Mouse (Mus musculus): ENCODE results near the gene Nxpe5. TPM values are rescaled to one million over a fixed set of nuclear protein-coding genes. Genes with fewer than 3 reads are reported as not detected.

Gene Nxpe5
- polyA plus RNA-seq, 1 experiment = 1.6 TPM

DNA sequence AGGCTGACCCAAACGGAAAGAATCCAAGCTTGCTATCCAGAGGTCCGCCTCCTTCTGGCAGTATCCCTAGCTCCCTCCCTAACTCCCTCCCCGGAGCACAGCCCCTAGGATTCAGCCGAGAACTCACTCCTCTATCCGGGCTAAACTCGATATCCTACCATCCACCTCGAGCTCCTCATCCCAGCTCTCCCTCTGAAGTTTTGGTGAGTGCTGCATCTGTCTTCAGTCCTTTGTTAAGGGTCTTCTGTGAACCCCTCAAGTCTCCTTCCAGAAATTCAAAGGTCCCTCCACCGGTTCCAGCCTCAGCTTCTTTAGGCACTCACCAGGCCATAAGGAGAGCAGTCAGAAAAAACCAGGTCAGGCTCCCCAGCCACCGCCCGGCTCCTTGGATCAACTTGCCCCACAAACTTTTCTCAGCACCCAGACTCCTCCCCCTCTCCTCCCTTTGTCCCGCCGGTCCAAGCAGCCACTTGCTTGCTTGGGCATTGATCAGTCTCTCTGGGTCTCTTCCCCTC, 46.8 kb downstream of the Nxpe5 start, which contains the start of gene Gal3st4:
Gene Gal3st4 (minus strand): TSS at position 432 of the 515 bp plus-strand sequence.
- TF ChIP-seq POLR2A (IDR thresholded peaks at IDR 0.05; ENCODE audit: low read depth, low read length) (no peak), CTCF (IDR thresholded peaks at IDR 0.05; ENCODE audit: extremely low read depth, insufficient read depth, insufficient read length, insufficient replicate concordance) (no peak)
- DNase-seq (ENCODE audit: low read depth in 1 of 2, low spot score in 2 of 2) = no peak
- Histone ChIP-seq H3K4me3 (ENCODE audit: extremely low read depth, insufficient read depth, insufficient read length) (no peak within 1 kb of the TSS), H3K36me3 (ENCODE audit: control insufficient read depth, insufficient read depth, low read length) (no peaks in the 10 kb centered on the region), H3K27ac (ENCODE audit: insufficient read depth, low read length) (no peak within 1 kb of the TSS), H3K4me1 (ENCODE audit: control insufficient read depth, insufficient read depth, insufficient read length) (no peaks in the 10 kb centered on the region), H3K27me3 (ENCODE audit: control insufficient read depth, insufficient read depth, low read length) (peaks cover 1% of the 10 kb centered on the region; the same call in 1 of the 2 replicates)
- 51% methylated on average over 12 of the region's 12 CpGs for WGBS

DNA sequence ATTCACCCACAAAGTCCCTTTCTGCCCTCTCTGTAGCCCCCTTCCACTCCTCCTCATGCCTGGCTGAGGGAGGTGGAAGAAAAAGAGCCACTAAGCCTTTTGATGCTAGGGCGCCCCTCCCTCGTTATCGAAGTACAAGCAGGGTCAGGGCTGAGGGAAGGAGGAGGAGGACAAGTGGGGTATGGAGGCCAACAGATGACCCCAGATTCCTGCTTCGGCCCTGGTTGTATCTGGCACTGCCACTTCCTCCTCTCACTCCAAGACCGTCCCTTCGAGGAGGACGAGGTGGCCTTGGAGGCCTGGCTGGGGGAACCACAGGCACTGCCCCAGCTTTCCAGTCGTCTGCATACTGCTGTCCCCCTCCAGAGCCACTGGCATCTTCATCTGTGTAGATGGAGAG, 48.5 kb downstream of the Nxpe5 start:
- DNase-seq (ENCODE audit: low read depth in 1 of 2, low spot score in 2 of 2) = no peak
- H3K4me3 ChIP-seq (ENCODE audit: extremely low read depth, insufficient read depth, insufficient read length) = no peak overlapping the region
- peaks cover 1% of the 10 kb centered on the region; the same call in 1 of the 2 replicates for H3K27me3 ChIP-seq (ENCODE audit: control insufficient read depth, insufficient read depth, low read length)
- H3K4me1 ChIP-seq (ENCODE audit: control insufficient read depth, insufficient read depth, insufficient read length) = no peaks in the 10 kb centered on the region
- H3K27ac ChIP-seq (ENCODE audit: insufficient read depth, low read length) = no peak overlapping the region
- no peaks in the 10 kb centered on the region for H3K36me3 ChIP-seq (ENCODE audit: control insufficient read depth, insufficient read depth, low read length)
- TF ChIP-seq CTCF (IDR thresholded peaks at IDR 0.05; ENCODE audit: extremely low read depth, insufficient read depth, insufficient read length, insufficient replicate concordance) (no peak), POLR2A (IDR thresholded peaks at IDR 0.05; ENCODE audit: low read depth, low read length) (no peak)
- 81% methylated on average over 8 of the region's 8 CpGs for WGBS

DNA sequence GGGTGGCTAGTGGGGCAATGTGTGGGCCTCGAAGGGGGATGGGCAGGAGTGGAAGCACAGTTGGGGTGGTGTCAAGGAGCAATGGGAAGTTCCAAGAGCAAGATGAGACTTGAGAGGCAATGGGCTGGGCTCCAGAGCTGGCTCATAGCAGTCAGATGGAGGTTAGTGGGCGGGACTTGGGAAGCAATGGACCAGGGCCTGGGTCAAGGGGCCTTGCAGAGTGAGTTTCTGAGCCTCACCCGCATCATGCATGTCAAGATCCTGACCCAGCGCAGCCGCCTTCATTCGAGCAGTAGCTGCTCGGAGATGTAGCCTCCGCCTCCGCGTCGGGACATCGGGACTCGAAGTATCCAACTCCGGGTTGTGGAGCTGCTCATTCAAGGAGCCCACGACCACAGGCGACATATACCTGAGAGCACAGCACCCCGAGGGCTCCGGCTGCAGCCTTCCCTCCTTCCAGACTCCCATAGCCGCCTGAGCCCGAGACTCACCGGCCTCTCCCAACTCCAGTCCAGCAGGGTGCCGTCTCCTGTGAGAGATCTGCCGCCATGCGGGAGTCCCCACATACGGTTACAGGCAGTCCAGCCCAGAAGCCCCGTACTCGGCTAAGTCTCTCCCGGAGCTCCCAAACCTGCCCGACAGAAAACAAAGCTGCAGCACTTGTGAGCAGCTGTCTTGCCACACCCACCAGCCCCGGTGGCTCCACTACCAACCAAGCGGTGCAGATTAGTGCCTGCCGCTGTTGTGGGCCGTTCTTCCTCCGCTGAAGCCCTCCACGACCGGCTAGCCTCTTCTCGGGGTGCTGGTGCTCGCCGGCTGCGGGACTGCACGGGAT, 49.7 kb downstream of the Nxpe5 start:
- 88% methylated on average over 41 of the region's 41 CpGs for WGBS
- H3K36me3 ChIP-seq (ENCODE audit: control insufficient read depth, insufficient read depth, low read length) = no peaks in the 10 kb centered on the region
- no peak overlapping the region for H3K27ac ChIP-seq (ENCODE audit: insufficient read depth, low read length)
- TF ChIP-seq POLR2A (IDR thresholded peaks at IDR 0.05; ENCODE audit: low read depth, low read length) = no peak
- TF ChIP-seq CTCF (IDR thresholded peaks at IDR 0.05; ENCODE audit: extremely low read depth, insufficient read depth, insufficient read length, insufficient replicate concordance) = no peak
- DNase-seq (ENCODE audit: low read depth in 1 of 2, low spot score in 2 of 2) = no peak
- peaks cover 1% of the 10 kb centered on the region; the same call in 1 of the 2 replicates for H3K27me3 ChIP-seq (ENCODE audit: control insufficient read depth, insufficient read depth, low read length)
- 0 out of 2 replicates have a peak, but pooled peaks cover 3% of the 10 kb centered on the region for H3K4me1 ChIP-seq (ENCODE audit: control insufficient read depth, insufficient read depth, insufficient read length)
- H3K4me3 ChIP-seq (ENCODE audit: extremely low read depth, insufficient read depth, insufficient read length) = no peak overlapping the region

DNA sequence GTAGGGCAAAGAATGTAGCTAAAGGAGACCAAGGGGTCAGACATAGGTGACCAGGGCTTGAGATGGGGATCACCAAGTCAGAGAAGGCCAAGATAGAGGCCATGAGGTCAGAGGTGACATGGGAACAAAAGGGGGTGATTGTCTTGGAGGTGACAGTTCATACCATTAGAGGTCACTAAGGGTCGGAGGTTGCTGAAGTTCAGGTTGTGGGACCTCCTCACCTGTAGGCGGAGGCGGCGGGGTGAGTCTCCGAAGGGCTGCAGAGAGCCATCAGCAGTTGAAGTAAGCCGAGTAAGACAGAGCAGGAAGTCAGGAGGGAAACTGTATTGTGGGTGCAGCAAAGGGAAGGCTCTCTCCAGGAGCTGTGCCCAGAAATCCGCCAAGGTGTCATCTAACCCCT, 52.3 kb downstream of the Nxpe5 start:
- DNase-seq (ENCODE audit: low read depth in 1 of 2, low spot score in 2 of 2) = no peak
- Histone ChIP-seq H3K4me1 (ENCODE audit: control insufficient read depth, insufficient read depth, insufficient read length) (0 out of 2 replicates have a peak, but pooled peaks cover 3% of the 10 kb centered on the region), H3K4me3 (ENCODE audit: extremely low read depth, insufficient read depth, insufficient read length) (no peak overlapping the region), H3K27me3 (ENCODE audit: control insufficient read depth, insufficient read depth, low read length) (no peaks in the 10 kb centered on the region; the same call in 1 of the 2 replicates), H3K27ac (ENCODE audit: insufficient read depth, low read length) (no peak overlapping the region), H3K36me3 (ENCODE audit: control insufficient read depth, insufficient read depth, low read length) (no peaks in the 10 kb centered on the region)
- TF ChIP-seq POLR2A (IDR thresholded peaks at IDR 0.05; ENCODE audit: low read depth, low read length) = no peak
- TF ChIP-seq CTCF (IDR thresholded peaks at IDR 0.05; ENCODE audit: extremely low read depth, insufficient read depth, insufficient read length, insufficient replicate concordance) = no peak
- WGBS = 90% methylated on average over 7 of the region's 7 CpGs

DNA sequence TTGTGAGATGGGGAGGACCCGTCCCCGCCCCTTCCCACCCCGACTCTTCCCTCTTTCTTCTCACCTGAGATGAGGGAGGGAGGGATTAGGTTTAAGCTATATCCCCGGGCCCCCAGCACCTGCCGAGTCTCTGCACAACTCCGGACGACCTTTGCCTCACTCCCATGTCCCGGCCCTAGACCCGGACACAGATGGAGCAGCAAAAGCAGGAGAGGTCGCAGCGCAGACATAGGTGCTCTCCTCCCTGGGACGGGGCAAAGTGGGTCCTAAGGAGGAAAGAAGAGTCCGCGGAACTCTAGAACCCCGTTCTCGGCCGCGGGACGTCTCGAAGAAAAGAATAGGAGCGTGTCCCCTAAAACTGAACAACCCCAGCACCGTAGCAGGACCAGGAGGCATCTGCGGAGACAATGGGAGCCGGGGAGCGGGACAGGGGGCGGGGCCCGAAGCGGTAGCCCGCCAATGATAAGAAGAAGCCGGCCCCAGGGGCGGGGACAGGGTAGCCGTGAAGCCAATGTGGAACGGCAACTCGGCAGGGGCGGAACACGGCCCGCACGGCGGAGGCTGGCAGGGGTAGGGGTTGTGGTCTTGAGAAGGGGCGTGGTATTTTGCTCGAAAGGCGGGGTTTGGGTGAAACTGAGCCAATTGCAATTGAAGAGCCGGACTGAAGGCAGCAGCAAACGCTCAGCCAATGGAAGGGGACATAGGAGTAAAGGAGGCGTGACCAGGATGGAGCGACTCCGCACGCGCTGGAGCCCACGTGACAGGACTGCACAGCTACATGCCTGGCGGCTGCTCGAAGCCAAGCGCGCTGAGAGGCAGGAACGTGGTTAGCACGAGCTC, 54.1 kb downstream of the Nxpe5 start, which contains the start of the genes Gm43720, Gpc2 and Stag3:
Gene Gm43720 (minus strand): TSS at position 374 of the 840 bp plus-strand sequence.
Gene Gpc2 (minus strand): TSS at position 421 of the 840 bp plus-strand sequence.
Gene Stag3 (plus strand): TSS at position 656 of the 840 bp plus-strand sequence.
- no peak for TF ChIP-seq POLR2A (IDR thresholded peaks at IDR 0.05; ENCODE audit: low read depth, low read length)
- no peak for TF ChIP-seq CTCF (IDR thresholded peaks at IDR 0.05; ENCODE audit: extremely low read depth, insufficient read depth, insufficient read length, insufficient replicate concordance)
- 0 out of 2 replicates have a peak, but pooled peaks cover 3% of the 10 kb centered on the region for H3K4me1 ChIP-seq (ENCODE audit: control insufficient read depth, insufficient read depth, insufficient read length)
- peak within 1 kb of the TSS; percentile 55 for H3K4me3 ChIP-seq (ENCODE audit: extremely low read depth, insufficient read depth, insufficient read length)
- peak; percentile 78 to 88 for DNase-seq (ENCODE audit: low read depth in 1 of 2, low spot score in 2 of 2)
- H3K27me3 ChIP-seq (ENCODE audit: control insufficient read depth, insufficient read depth, low read length) = no peaks in the 10 kb centered on the region
- H3K36me3 ChIP-seq (ENCODE audit: control insufficient read depth, insufficient read depth, low read length) = no peaks in the 10 kb centered on the region
- whole genome bisulfite sequencing = 2% methylated on average over 56 of the region's 56 CpGs
- no peak within 1 kb of the TSS for H3K27ac ChIP-seq (ENCODE audit: insufficient read depth, low read length)

DNA sequence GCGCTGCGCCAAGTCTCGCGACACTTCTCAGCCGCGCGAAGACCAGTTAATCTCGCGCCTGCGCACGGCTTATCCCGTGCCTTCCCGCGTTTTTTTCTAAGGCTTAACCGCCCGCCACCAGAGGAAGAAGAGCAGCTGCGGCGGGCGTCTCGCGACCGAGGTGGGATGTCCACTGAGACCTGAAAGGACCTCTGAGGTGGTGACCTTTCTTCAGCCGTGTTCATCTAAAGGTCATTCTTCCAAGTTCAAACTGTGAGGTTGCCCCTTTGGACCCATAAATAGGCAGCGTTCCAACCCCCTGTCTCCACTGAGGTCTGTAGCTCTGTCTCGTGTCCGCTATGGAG, 54.7 kb downstream of the Nxpe5 start:
- H3K27ac ChIP-seq (ENCODE audit: insufficient read depth, low read length) = no peak overlapping the region
- H3K4me3 ChIP-seq (ENCODE audit: extremely low read depth, insufficient read depth, insufficient read length) = peak overlapping the region; percentile 55; the same call in 1 of the 2 replicates
- TF ChIP-seq POLR2A (IDR thresholded peaks at IDR 0.05; ENCODE audit: low read depth, low read length) = no peak
- no peak for TF ChIP-seq CTCF (IDR thresholded peaks at IDR 0.05; ENCODE audit: extremely low read depth, insufficient read depth, insufficient read length, insufficient replicate concordance)
- DNase-seq (ENCODE audit: low read depth in 1 of 2, low spot score in 2 of 2) = no peak
- no peaks in the 10 kb centered on the region for H3K27me3 ChIP-seq (ENCODE audit: control insufficient read depth, insufficient read depth, low read length)
- H3K4me1 ChIP-seq (ENCODE audit: control insufficient read depth, insufficient read depth, insufficient read length) = 0 out of 2 replicates have a peak, but pooled peaks cover 3% of the 10 kb centered on the region
- WGBS = 39% methylated on average over 26 of the region's 26 CpGs
- H3K36me3 ChIP-seq (ENCODE audit: control insufficient read depth, insufficient read depth, low read length) = no peaks in the 10 kb centered on the region

All from spleen, adult 2 months (tissue).